Mouse (Mus musculus) embryonic facial prominence, embryonic 14.5 days (tissue): ENCODE data around the gene Canx. TPM values are rescaled to one million over a fixed set of nuclear protein-coding genes. Genes with fewer than 3 reads are reported as not detected.

Experiments used
- ATAC-seq: fragments of 200-750 bp; cut with Nextera tagmentation; 2 replicates; pipeline ENCODE4 v1.8.0; 2017; ENCODE audit warnings: low read depth, moderate number of reproducible peaks, moderate TSS enrichment
- DNase-seq: peaks from one replicate; pipeline ENCODE4 v3.0.0-alpha.2; 2015; ENCODE audit warnings: low spot score
- H3K27ac ChIP-seq: fragments of 300-500 bp; sonication (generic); replicated peaks from 2 replicates; pipeline ENCODE4 v1.5.1; 2014; ENCODE audit warnings: low read depth, mild to moderate bottlenecking, low read length, moderate library complexity
- H3K27me3 ChIP-seq: fragments of 300-500 bp; sonication (generic); replicated peaks from 2 replicates; pipeline ENCODE4 v1.6.1; 2014; ENCODE audit warnings: low read length; ENCODE audit not compliant: control insufficient read depth, insufficient read depth
- H3K36me3 ChIP-seq: fragments of 300-500 bp; sonication (generic); 2 replicates; pipeline ENCODE4 v1.6.1; 2014; ENCODE audit warnings: low read length, mixed read lengths; ENCODE audit not compliant: control insufficient read depth, insufficient read depth
- H3K4me1 ChIP-seq: fragments of 300-500 bp; sonication (generic); 2 replicates; pipeline ENCODE4 v1.6.1; 2014; ENCODE audit warnings: antibody characterized with exemption, low read length; ENCODE audit not compliant: control insufficient read depth, insufficient read depth
- H3K4me2 ChIP-seq: fragments of 300-500 bp; sonication (generic); 2 replicates; pipeline ENCODE4 v1.6.1; 2014; ENCODE audit warnings: low read depth, mild to moderate bottlenecking, low read length, moderate library complexity, mixed read lengths
- H3K4me3 ChIP-seq: fragments of 300-500 bp; sonication (generic); 2 replicates; pipeline ENCODE4 v1.5.1; 2014; ENCODE audit warnings: low read depth, mild to moderate bottlenecking, low read length
- H3K9ac ChIP-seq: fragments of 300-500 bp; sonication (generic); 2 replicates; pipeline ENCODE4 v1.6.1; 2014; ENCODE audit warnings: low read depth, mild to moderate bottlenecking, low read length, moderate library complexity, mixed read lengths
- H3K9me3 ChIP-seq: fragments of 300-500 bp; sonication (generic); 2 replicates; pipeline ENCODE4 v1.6.1; 2016; ENCODE audit warnings: low read length; ENCODE audit not compliant: control insufficient read depth
- WGBS: fragments of 180-500 bp; shearing (Covaris S2); extraction: QIAGEN DNeasy Blood & Tissue Kit; methylation state at CpG from one replicate; pipeline ENCODE4 v1.1.7; 2014; 5-methylcytosine and 5-hydroxymethylcytosine counted together
- polyA plus RNA-seq: library from polyadenylated mRNA; unstranded; fragments of >200 nt; fragmentation: Nextera tagmentation; extraction: Ambion mirVana; gene quantifications from 2 replicates; pipeline ENCODE4 v1.2.1, GENCODE M21; 2014

The Canx gene
- polyA plus RNA-seq, 1 experiment from 2014 or later = 258 TPM

- DNase-seq (peak; percentile 71), ATAC-seq (peak; percentile 72)
- no peaks in the 10 kb centered on the region for H3K27me3 ChIP-seq
- H3K9ac ChIP-seq = peak overlapping the region; percentile 99
- peak overlapping the region; percentile 86 for H3K4me2 ChIP-seq
- H3K36me3 ChIP-seq = peaks cover 36% of the 10 kb centered on the region
- H3K4me1 ChIP-seq = peaks cover 15% of the 10 kb centered on the region
- H3K4me3 ChIP-seq = peak overlapping the region; percentile 98
- 0% methylated on average over 25 of the region's 85 CpGs for WGBS
- H3K27ac ChIP-seq = peak overlapping the region; percentile 99
- H3K9me3 ChIP-seq = no peaks in the 10 kb centered on the region
Measured at GRCm38 (mm10) chr11:50291321-50292165, 33.9 kb downstream of the Canx start.

DNA sequence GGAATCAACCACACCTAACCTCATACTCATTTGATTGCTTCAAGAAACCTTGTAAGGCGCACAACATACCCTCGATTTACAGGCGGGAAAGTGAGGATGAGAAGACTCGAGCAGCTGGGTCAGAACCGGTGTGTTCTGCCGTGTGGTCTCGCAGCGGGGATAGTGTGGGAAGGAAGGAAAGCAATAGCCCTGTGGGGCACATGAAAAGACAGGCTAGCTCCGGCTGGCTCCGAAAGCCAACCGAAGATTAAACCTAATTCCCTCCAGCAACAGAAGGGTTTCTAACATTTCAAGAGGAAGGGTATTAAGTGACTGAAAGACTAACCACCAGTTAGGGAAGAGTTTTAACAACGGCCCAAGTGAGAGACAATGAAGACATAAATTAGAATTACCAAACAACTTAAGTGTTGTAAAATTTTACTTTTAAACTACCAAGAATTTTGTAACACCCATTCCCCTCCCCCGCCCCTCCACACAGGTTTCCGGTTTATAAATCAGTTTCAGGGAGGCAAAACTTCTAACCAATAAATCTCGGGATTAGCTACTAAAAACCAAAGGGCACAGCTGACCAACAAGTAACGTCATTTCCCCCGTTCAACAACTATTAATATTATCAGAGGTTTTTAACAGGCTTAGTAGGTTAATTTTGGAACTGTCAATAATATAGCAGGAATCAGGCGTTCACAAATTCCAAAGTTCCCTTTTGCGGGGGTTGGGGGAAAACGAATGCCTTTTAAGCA, 34.8 kb downstream of the Canx start:
- 5% methylated on average over 20 of the region's 20 CpGs for WGBS
- DNase-seq = peak; percentile 24

GRCm38 (mm10) chr11:50286428-50286827, 39.0 kb downstream of the Canx start:
- Histone ChIP-seq H3K27ac (no peak overlapping the region), H3K4me3 (no peak overlapping the region), H3K9ac (no peak overlapping the region), H3K27me3 (no peaks in the 10 kb centered on the region), H3K4me1 (peaks cover 11% of the 10 kb centered on the region), H3K36me3 (peaks cover 20% of the 10 kb centered on the region; the same call in 1 of the 2 replicates), H3K9me3 (no peaks in the 10 kb centered on the region), H3K4me2 (no peak overlapping the region)
- no peak for DNase-seq
- WGBS = 80% methylated on average over 1 of the region's 1 CpGs
- no peak for ATAC-seq

More for the DNA sequence above, 34.8 kb downstream of the Canx start:
- no peak for ATAC-seq
- Histone ChIP-seq H3K4me1 (peaks cover 15% of the 10 kb centered on the region), H3K4me3 (peak overlapping the region; percentile 98), H3K9me3 (no peaks in the 10 kb centered on the region), H3K27ac (peak overlapping the region; percentile 99), H3K27me3 (no peaks in the 10 kb centered on the region), H3K36me3 (peaks cover 34% of the 10 kb centered on the region), H3K9ac (peak overlapping the region; percentile 99), H3K4me2 (peak overlapping the region; percentile 86)

- H3K4me2 ChIP-seq = no peak overlapping the region
- H3K36me3 ChIP-seq = peaks cover 25% of the 10 kb centered on the region; the same call in 1 of the 2 replicates
- H3K4me1 ChIP-seq = peaks cover 11% of the 10 kb centered on the region
- H3K27ac ChIP-seq = no peak overlapping the region
- ATAC-seq (no peak), DNase-seq (no peak)
- no peak overlapping the region for H3K4me3 ChIP-seq
- H3K27me3 ChIP-seq = no peaks in the 10 kb centered on the region
- WGBS = 95% methylated on average over 7 of the region's 7 CpGs
- no peak overlapping the region for H3K9ac ChIP-seq
- H3K9me3 ChIP-seq = no peaks in the 10 kb centered on the region
Measured at GRCm38 (mm10) chr11:50285696-50286095, 39.8 kb downstream of the Canx start.

- DNase-seq = no peak
- ATAC-seq = no peak
Measured at GRCm38 (mm10) chr11:50285263-50285662, 40.2 kb downstream of the Canx start.

DNA sequence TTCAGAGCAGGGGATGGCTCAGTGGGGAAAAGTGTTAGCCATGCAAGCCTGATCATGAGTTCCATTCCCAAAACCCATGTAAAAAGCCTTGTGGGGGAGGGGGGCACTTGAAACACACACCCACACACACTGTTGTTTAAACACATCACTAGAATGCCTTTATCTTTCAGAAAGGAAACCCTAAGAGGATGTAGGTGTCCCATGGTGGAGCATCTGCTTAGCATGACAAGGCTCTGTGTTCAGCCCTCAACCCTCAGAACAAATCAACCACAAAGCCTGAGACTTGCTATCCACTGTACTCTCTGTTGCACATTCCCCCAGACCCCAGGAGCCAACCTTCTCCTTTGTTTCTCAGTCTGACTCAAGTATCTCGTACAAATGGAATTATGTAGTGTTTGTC, 45.4 kb downstream of the Canx start:
- Histone ChIP-seq H3K36me3 (peaks cover 20% of the 10 kb centered on the region), H3K4me1 (0 out of 2 replicates have a peak, but pooled peaks cover 4% of the 10 kb centered on the region), H3K27ac (no peak overlapping the region), H3K9me3 (no peaks in the 10 kb centered on the region), H3K9ac (no peak overlapping the region), H3K4me3 (no peak overlapping the region), H3K27me3 (no peaks in the 10 kb centered on the region), H3K4me2 (no peak overlapping the region)
- no peak for ATAC-seq
- 79% methylated on average over 1 of the region's 1 CpGs for WGBS
- no peak for DNase-seq

More at GRCm38 (mm10) chr11:50285263-50285662, 40.2 kb downstream of the Canx start:
- H3K4me2 ChIP-seq = no peak overlapping the region
- H3K4me3 ChIP-seq = no peak overlapping the region
- H3K36me3 ChIP-seq = peaks cover 28% of the 10 kb centered on the region; the same call in 1 of the 2 replicates
- H3K9ac ChIP-seq = no peak overlapping the region
- H3K9me3 ChIP-seq = no peaks in the 10 kb centered on the region
- WGBS = 87% methylated on average over 5 of the region's 5 CpGs
- no peaks in the 10 kb centered on the region for H3K27me3 ChIP-seq
- H3K27ac ChIP-seq = no peak overlapping the region
- peaks cover 11% of the 10 kb centered on the region for H3K4me1 ChIP-seq

GRCm38 (mm10) chr11:50279005-50279404, 46.5 kb downstream of the Canx start:
- peak; percentile 41; the same call in 1 of the 2 replicates for ATAC-seq
- H3K27me3 ChIP-seq = no peaks in the 10 kb centered on the region
- H3K27ac ChIP-seq = no peak overlapping the region; the same call in 1 of the 2 replicates
- no peaks in the 10 kb centered on the region for H3K9me3 ChIP-seq
- no peak overlapping the region for H3K4me3 ChIP-seq
- peak; percentile 58 for DNase-seq
- no peak overlapping the region for H3K9ac ChIP-seq
- peaks cover 20% of the 10 kb centered on the region for H3K36me3 ChIP-seq
- 0 out of 2 replicates have a peak, but pooled peaks cover 4% of the 10 kb centered on the region for H3K4me1 ChIP-seq
- no peak overlapping the region for H3K4me2 ChIP-seq
- 77% methylated on average over 4 of the region's 4 CpGs for WGBS

GRCm38 (mm10) chr11:50277706-50278105, 47.8 kb downstream of the Canx start:
- 88% methylated on average over 6 of the region's 6 CpGs for WGBS
- H3K9me3 ChIP-seq = no peaks in the 10 kb centered on the region
- no peak overlapping the region for H3K4me2 ChIP-seq
- H3K36me3 ChIP-seq = peaks cover 18% of the 10 kb centered on the region
- ATAC-seq = no peak
- 0 out of 2 replicates have a peak, but pooled peaks cover 4% of the 10 kb centered on the region for H3K4me1 ChIP-seq
- no peak overlapping the region for H3K9ac ChIP-seq
- H3K4me3 ChIP-seq = no peak overlapping the region
- no peak for DNase-seq
- no peaks in the 10 kb centered on the region for H3K27me3 ChIP-seq
- H3K27ac ChIP-seq = no peak overlapping the region
